Mouse (Mus musculus): ENCODE data around the gene Gm45753. TPM values are rescaled to one million over a fixed set of nuclear protein-coding genes. Genes with fewer than 3 reads are reported as not detected.

Gene Gm45753
- polyA plus RNA-seq (2015; fragmentation: Illumina TruSeq; extraction: RNeasy Lipid Tissue Mini Kit (QIAGEN cat#74804); ENCODE audit: low read depth, low replicate concordance), result not detected

DNA sequence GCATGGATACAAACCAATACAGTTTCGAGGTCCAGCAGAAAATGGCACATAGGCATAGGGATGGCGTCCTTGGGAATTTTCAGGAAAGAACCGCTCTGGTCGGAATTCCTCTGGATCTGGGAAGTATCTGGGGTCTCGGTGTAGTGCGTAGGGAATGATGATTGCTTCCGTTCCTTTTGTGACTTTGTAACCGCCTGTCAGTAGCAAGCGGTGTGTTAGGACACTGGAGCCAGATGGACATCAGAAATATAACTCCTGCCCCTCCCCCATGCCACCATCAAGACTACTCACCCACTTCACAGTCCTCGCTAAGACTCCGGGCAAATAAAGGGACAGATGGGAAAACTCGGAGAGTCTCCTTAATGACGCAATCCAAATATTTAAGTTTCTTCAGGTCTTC, at the start of gene Gm45753:
Gene Gm45753, minus strand, starts transcription at position 101 of the 400 bp plus-strand sequence.

DNA sequence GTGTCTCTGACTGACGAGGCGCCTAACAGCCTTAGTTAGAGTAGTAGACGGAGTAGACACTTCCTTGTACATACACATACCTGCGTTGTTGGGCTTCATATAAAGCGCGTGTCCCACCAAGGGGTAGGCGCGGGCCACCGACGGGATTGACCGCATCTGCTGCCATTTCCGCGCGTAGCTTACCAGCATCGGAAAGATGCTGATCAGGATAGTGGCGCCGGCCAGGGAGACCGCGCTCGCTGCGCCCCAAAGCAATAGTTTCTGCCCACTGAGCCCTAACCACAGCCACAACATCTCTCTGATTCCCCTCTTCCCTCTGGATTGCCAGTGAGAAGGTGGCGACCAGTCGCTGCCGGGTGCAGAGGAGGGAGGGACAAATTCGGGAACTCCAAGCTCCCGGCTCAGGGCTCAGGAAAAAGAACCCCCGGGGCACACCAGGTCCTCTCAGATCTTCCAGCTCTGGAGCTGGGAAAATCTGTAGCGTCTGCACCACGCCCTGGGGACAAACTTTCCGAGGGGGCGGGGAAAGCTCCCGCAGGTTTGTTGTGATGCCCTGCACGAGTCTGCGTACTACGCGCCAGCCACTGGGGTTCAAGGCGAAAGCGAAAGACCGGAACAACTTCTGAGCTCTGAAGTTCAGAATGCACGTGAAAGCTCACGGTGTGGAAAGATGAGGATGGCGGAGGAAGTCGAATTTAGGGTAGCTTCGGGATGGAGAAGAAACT, 24.6 kb upstream of the Gm45753 start, which contains the start of gene Cyp4v3:
Gene Cyp4v3, minus strand, starts transcription at position 532 of the 725 bp plus-strand sequence.

DNA sequence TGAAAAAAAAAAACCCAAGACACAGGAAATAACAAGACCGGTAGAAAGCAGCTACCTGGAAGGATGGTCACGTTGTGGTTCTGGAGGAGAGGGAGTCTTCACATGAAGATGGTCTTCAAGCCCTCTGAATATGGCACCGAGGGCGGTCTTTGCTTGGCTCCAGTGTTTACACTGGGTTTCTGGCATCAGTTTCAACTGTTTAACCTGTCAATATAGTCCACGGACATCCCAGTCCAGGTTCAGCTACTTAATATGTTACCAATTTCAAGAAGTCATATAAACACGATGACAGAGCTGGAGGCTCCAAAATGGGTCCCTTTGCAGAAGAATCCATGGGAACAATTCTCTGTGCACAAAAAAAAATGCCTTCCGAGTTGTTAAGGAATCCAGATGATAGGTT, 13.6 kb downstream of the Gm45753 start, which contains the start of gene Klkb1:
Gene Klkb1, minus strand, starts transcription at position 173 of the 400 bp plus-strand sequence.

DNA sequence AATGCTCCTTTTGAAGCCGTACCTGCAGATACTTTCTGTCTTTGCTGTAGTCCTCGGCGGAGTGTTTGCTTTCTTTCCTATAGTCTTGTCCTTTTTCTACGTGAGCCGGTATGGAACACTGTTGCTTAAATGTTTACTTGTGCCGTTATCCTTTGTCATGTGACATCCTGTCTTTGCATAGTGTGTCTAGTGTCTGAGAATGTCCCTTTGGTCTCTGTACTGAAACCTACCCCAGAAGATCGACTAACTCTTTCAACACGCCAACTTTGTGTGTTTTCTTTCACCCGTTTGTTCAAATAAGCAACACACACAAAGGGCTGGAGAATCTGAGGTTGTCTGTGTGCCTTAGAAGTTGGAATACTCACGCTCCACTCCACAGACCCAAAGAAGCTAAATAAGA, 46.3 kb downstream of the Gm45753 start, which contains the start of gene F11:
Gene F11, minus strand, starts transcription at position 112 of the 400 bp plus-strand sequence.

Other genes with a start within 250 kb of the Gm45753 start
- not detected for gene Mtnr1a, start 239.3 kb downstream of the Gm45753 start, polyA plus RNA-seq (2015; fragmentation: Illumina TruSeq; extraction: RNeasy Lipid Tissue Mini Kit (QIAGEN cat#74804); ENCODE audit: low read depth, low replicate concordance)
- gene F11, start 46.4 kb downstream of the Gm45753 start, polyA plus RNA-seq (2015; fragmentation: Illumina TruSeq; extraction: RNeasy Lipid Tissue Mini Kit (QIAGEN cat#74804); ENCODE audit: low read depth, low replicate concordance), result not detected
- gene Klkb1, start 13.6 kb downstream of the Gm45753 start, polyA plus RNA-seq (2015; fragmentation: Illumina TruSeq; extraction: RNeasy Lipid Tissue Mini Kit (QIAGEN cat#74804); ENCODE audit: low read depth, low replicate concordance), result 0.13 TPM
- 4.2 TPM for gene Cyp4v3, start 24.8 kb upstream of the Gm45753 start, polyA plus RNA-seq (2015; fragmentation: Illumina TruSeq; extraction: RNeasy Lipid Tissue Mini Kit (QIAGEN cat#74804); ENCODE audit: low read depth, low replicate concordance)
- 21.5 TPM for gene Fam149a, start 73.8 kb upstream of the Gm45753 start, polyA plus RNA-seq (2015; fragmentation: Illumina TruSeq; extraction: RNeasy Lipid Tissue Mini Kit (QIAGEN cat#74804); ENCODE audit: low read depth, low replicate concordance)
- 13.4 TPM for gene Tlr3, start 102.6 kb upstream of the Gm45753 start, polyA plus RNA-seq (2015; fragmentation: Illumina TruSeq; extraction: RNeasy Lipid Tissue Mini Kit (QIAGEN cat#74804); ENCODE audit: low read depth, low replicate concordance)
- gene Sorbs2, start 199.3 kb upstream of the Gm45753 start, polyA plus RNA-seq (2015; fragmentation: Illumina TruSeq; extraction: RNeasy Lipid Tissue Mini Kit (QIAGEN cat#74804); ENCODE audit: low read depth, low replicate concordance), result 98.7 TPM